Mouse (Mus musculus) bone marrow macrophage, adult 2 months (primary cell): ENCODE measurements around the gene Slc29a2.

ENCODE experiments used
- CTCF ChIP-seq: IDR thresholded peaks from 2 replicates; pipeline ENCODE4 v1.5.1; 2012; ENCODE audit warnings: low read depth, mild to moderate bottlenecking, low read length, moderate library complexity
- POLR2A ChIP-seq: IDR thresholded peaks from 2 replicates; pipeline ENCODE4 v1.6.1; 2012; ENCODE audit warnings: mild to moderate bottlenecking, low read depth, low read length, borderline replicate concordance

DNA sequence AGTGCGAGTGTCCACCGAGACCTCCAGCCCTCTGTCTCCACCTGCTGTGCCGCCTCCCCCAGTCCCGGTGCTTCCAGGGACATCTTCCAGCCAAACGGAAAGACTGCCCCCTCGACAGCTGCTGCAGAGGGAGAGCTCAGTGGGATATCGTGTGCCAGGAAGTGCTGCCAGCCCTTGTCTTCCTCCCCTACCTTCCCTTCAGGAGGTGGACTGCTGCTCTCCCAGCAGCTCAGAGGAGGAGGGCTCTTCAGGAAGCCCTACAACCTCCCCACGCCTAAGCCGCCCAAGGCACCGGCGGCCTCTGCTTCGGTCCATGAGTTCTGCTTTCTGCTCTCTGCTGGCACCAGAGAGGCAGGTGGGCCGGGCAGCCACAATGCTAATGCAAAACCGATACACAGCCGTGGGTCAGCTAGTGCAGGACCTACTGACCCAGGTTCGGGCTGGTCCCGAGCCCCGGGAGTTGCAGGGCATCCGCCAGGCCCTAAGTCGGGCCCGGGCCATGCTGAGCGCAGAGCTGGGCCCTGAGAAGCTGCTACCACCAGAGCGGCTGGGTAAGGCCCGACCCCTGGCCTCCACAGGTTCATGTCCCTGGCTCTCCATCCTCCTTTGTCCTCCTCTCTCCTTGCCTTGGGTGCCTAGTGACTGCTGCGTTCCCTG lies 28.6 kb downstream of the Slc29a2 start:
- TF ChIP-seq CTCF, result no peak
- TF ChIP-seq POLR2A, result no peak
